Mouse (Mus musculus) ES-Bruce4 (cell line): Measurements from ENCODE around the gene Dscaml1. TPM values are rescaled to one million over a fixed set of nuclear protein-coding genes. Genes with fewer than 3 reads are reported as not detected.
A peak's percentile ranks its signal among the peaks of the same experiment; 100 is the strongest.

Experiments
- H3K27ac ChIP-seq: 2 replicates; pipeline ENCODE4 v1.5.1; 2012; ENCODE audit warnings: low read length, inconsistent platforms; ENCODE audit not compliant: insufficient read depth
- H3K27me3 ChIP-seq: 2 replicates; pipeline ENCODE4 v1.6.1; 2012; ENCODE audit warnings: mild to moderate bottlenecking, low read length, inconsistent platforms; ENCODE audit not compliant: control insufficient read depth, poor library complexity, insufficient read depth, severe bottlenecking
- H3K36me3 ChIP-seq: 2 replicates; pipeline ENCODE4 v1.6.1; 2012; ENCODE audit warnings: inconsistent platforms, mild to moderate bottlenecking, low read length, moderate library complexity; ENCODE audit not compliant: control insufficient read depth, poor library complexity, insufficient read depth, severe bottlenecking
- H3K4me1 ChIP-seq: one replicate; pipeline ENCODE4 v1.8.1; 2011; ENCODE audit warnings: low read length; ENCODE audit not compliant: control insufficient read depth, insufficient read depth
- H3K4me3 ChIP-seq: 2 replicates; pipeline ENCODE4 v1.5.1; 2011; ENCODE audit warnings: low read depth, mild to moderate bottlenecking, low read length
- H3K9ac ChIP-seq: 2 replicates; pipeline ENCODE4 v1.6.1; 2012; ENCODE audit warnings: low read depth, mild to moderate bottlenecking, inconsistent platforms; ENCODE audit not compliant: poor library complexity, severe bottlenecking
- H3K9me3 ChIP-seq: replicated peaks from 2 replicates; pipeline ENCODE4 v1.6.1; 2012; ENCODE audit warnings: mild to moderate bottlenecking, low read length, inconsistent platforms; ENCODE audit not compliant: control insufficient read depth, poor library complexity, insufficient read depth, severe bottlenecking
- CTCF ChIP-seq: IDR thresholded peaks from one replicate; pipeline ENCODE4 v1.8.1; 2011; ENCODE audit warnings: low read depth, low read length
- EP300 ChIP-seq: IDR thresholded peaks from 2 replicates; pipeline ENCODE4 v1.6.1; 2011; ENCODE audit warnings: low read depth, low read length; ENCODE audit not compliant: insufficient read depth
- POLR2A ChIP-seq: IDR thresholded peaks from one replicate; pipeline ENCODE4 v1.8.1; 2011; ENCODE audit warnings: low read length; ENCODE audit not compliant: insufficient read depth
- polyA plus RNA-seq: library from polyadenylated mRNA; stranded (reverse); fragments of >200 nt; gene quantifications from 2 replicates; pipeline ENCODE4 v1.2.4, GENCODE M21; 2011; ENCODE audit warnings: low read depth; ENCODE audit not compliant: missing spikeins, insufficient read depth, insufficient read length

The Dscaml1 gene
- polyA plus RNA-seq, 1 experiment, result 4.0 TPM

- Histone ChIP-seq H3K4me1 (no peaks in the 10 kb centered on the region), H3K27ac (no peak overlapping the region), H3K27me3 (no peaks in the 10 kb centered on the region), H3K36me3 (no peaks in the 10 kb centered on the region), H3K4me3 (no peak overlapping the region), H3K9ac (no peak overlapping the region), H3K9me3 (no peaks in the 10 kb centered on the region)
- TF ChIP-seq POLR2A (no peak), EP300 (no peak), CTCF (no peak)
Observed at GRCm38 (mm10) chr9:45580069-45580795, 153.8 kb downstream of the Dscaml1 start.

GRCm38 (mm10) chr9:45586475-45586874, 160.0 kb downstream of the Dscaml1 start:
- Histone ChIP-seq H3K9ac (no peak overlapping the region), H3K27ac (no peak overlapping the region), H3K27me3 (no peaks in the 10 kb centered on the region), H3K9me3 (no peaks in the 10 kb centered on the region), H3K36me3 (no peaks in the 10 kb centered on the region), H3K4me3 (no peak overlapping the region), H3K4me1 (no peaks in the 10 kb centered on the region)
- TF ChIP-seq CTCF (no peak), EP300 (no peak), POLR2A (no peak)

- no peaks in the 10 kb centered on the region for H3K9me3 ChIP-seq
- H3K4me3 ChIP-seq, result no peak overlapping the region
- no peaks in the 10 kb centered on the region for H3K36me3 ChIP-seq
- H3K27me3 ChIP-seq, result no peaks in the 10 kb centered on the region
- H3K9ac ChIP-seq, result no peak overlapping the region
- H3K4me1 ChIP-seq, result no peaks in the 10 kb centered on the region
- no peak overlapping the region for H3K27ac ChIP-seq
- TF ChIP-seq POLR2A (no peak), EP300 (no peak), CTCF (no peak)
Observed at GRCm38 (mm10) chr9:45587704-45588103, 161.3 kb downstream of the Dscaml1 start.

- Histone ChIP-seq H3K9me3 (no peaks in the 10 kb centered on the region), H3K36me3 (no peaks in the 10 kb centered on the region), H3K4me1 (no peaks in the 10 kb centered on the region), H3K27ac (no peak overlapping the region), H3K27me3 (no peaks in the 10 kb centered on the region), H3K4me3 (no peak overlapping the region), H3K9ac (no peak overlapping the region)
- TF ChIP-seq POLR2A (no peak), CTCF (peak; percentile 10), EP300 (no peak)
Observed at GRCm38 (mm10) chr9:45589867-45590266, 163.4 kb downstream of the Dscaml1 start.

- Histone ChIP-seq H3K27me3 (no peaks in the 10 kb centered on the region), H3K9ac (no peak overlapping the region), H3K27ac (no peak overlapping the region), H3K9me3 (no peaks in the 10 kb centered on the region), H3K36me3 (no peaks in the 10 kb centered on the region), H3K4me3 (no peak overlapping the region), H3K4me1 (no peaks in the 10 kb centered on the region)
- TF ChIP-seq EP300 (no peak), POLR2A (no peak), CTCF (no peak)
Observed at GRCm38 (mm10) chr9:45591061-45591460, 164.6 kb downstream of the Dscaml1 start.

- TF ChIP-seq POLR2A, result no peak
- TF ChIP-seq CTCF, result no peak
- no peak for TF ChIP-seq EP300
Observed at GRCm38 (mm10) chr9:45592374-45592773, 165.9 kb downstream of the Dscaml1 start.

More at GRCm38 (mm10) chr9:45592374-45592773, 165.9 kb downstream of the Dscaml1 start:
- Histone ChIP-seq H3K4me1 (no peaks in the 10 kb centered on the region), H3K9me3 (no peaks in the 10 kb centered on the region), H3K27me3 (no peaks in the 10 kb centered on the region), H3K27ac (no peak overlapping the region), H3K9ac (no peak overlapping the region), H3K4me3 (no peak overlapping the region), H3K36me3 (no peaks in the 10 kb centered on the region)
